Mouse (Mus musculus): Measurements from ENCODE around the gene Wdr18.

GRCm38 (mm10) chr10:79916808-79917531 lies 43.0 kb upstream of the Wdr18 start, which contains the start of gene Kiss1r:
- no peak for TF ChIP-seq GATA1 (IDR thresholded peaks at IDR 0.05; ENCODE audit: borderline replicate concordance, low read length)
- TF ChIP-seq FLI1 (IDR thresholded peaks at IDR 0.05; ENCODE audit: low read length) = no peak
